Mouse (Mus musculus): Measurements from ENCODE around the gene Cdkn2d.
"Not testable (repeated sequence)": the region's sequence is repeated elsewhere in the genome, so short reads cannot be mapped to it uniquely, and the experiment has no call there.

- not testable (repeated sequence) for TF ChIP-seq POLR2A (IDR thresholded peaks at IDR 0.05; ENCODE audit: control insufficient read depth, extremely low read depth, insufficient read depth, low read length, poor library complexity); CTCF (IDR thresholded peaks at IDR 0.05; ENCODE audit: borderline replicate concordance, control insufficient read depth, extremely low read depth, insufficient read depth, low read length, poor library complexity)
These were observed 661 bp upstream of the Cdkn2d start for GRCm38 (mm10) chr9:21291868-21292267.

All from thymus, adult 2 months (tissue).